In genomic region chr6:17727891-17728790, GRCm38 (mm10) we compare ENCODE assay signal across 17 mouse cellular contexts. TPM values are rescaled to one million over a fixed set of nuclear protein-coding genes. Genes with fewer than 3 reads are reported as not detected.
DNase-seq lines count a peak whose midpoint lies in the region; ATAC-seq and TF ChIP-seq lines count a peak whose summit lies in the region.
"Had no signal": no experiment of that assay in that cellular context is flagged by ENCODE, and none has a peak within 500 bp of the region (broad histone marks: within the 10 kb centered on the region; RNA-seq: fewer than 3 reads in every experiment).

No protein-coding gene starts in this region.

- no peak overlapping the region for H3K4me2 ChIP-seq in midbrain, embryonic 11.5 days
- H3K4me2 ChIP-seq in midbrain, embryonic 14.5 days (ENCODE audit: low read length) = no peak overlapping the region
- H3K4me2 ChIP-seq in liver, embryonic 14.5 days (ENCODE audit: low read depth) = no peak overlapping the region
- H3K4me2 ChIP-seq in neural tube, embryonic 15.5 days = no peak overlapping the region

- H3K9ac ChIP-seq in midbrain, embryonic 11.5 days (ENCODE audit: low read length) = no peak overlapping the region
- H3K9ac ChIP-seq in midbrain, embryonic 14.5 days (replicated peaks; ENCODE audit: low read length) = no peak overlapping the region
- H3K9ac ChIP-seq in liver, embryonic 14.5 days (replicated peaks) = no peak overlapping the region
- H3K9ac ChIP-seq in neural tube, embryonic 15.5 days (replicated peaks) = no peak overlapping the region

- H3K27me3 ChIP-seq in midbrain, embryonic 11.5 days (ENCODE audit: control insufficient read depth, insufficient read depth, low read length) = no peaks in the 10 kb centered on the region
- H3K27me3 ChIP-seq in midbrain, embryonic 14.5 days (ENCODE audit: control insufficient read depth, insufficient read depth, low read length) = no peaks in the 10 kb centered on the region
- no peaks in the 10 kb centered on the region for H3K27me3 ChIP-seq in limb, embryonic 10.5 days (ENCODE audit: low read depth, poor library complexity, severe bottlenecking)
- H3K27me3 ChIP-seq in liver, embryonic 14.5 days (ENCODE audit: control insufficient read depth, insufficient read depth, low read length) = no peaks in the 10 kb centered on the region
- no peaks in the 10 kb centered on the region for H3K27me3 ChIP-seq in embryonic facial prominence, embryonic 10.5 days (replicated peaks; ENCODE audit: low read depth, poor library complexity, severe bottlenecking)
- H3K27me3 ChIP-seq in neural tube, embryonic 15.5 days (replicated peaks) = no peaks in the 10 kb centered on the region

- WGBS in midbrain, embryonic 11.5 days = 82% methylated on average over 9 of the region's 9 CpGs
- 86% methylated on average over 9 of the region's 9 CpGs for WGBS in midbrain, embryonic 14.5 days
- WGBS in limb, embryonic 10.5 days = 81% methylated on average over 9 of the region's 9 CpGs
- 63% methylated on average over 9 of the region's 9 CpGs for WGBS in liver, embryonic 14.5 days (ENCODE audit: insufficient replicate concordance)
- WGBS in embryonic facial prominence, embryonic 10.5 days = 82% methylated on average over 9 of the region's 9 CpGs
- WGBS in neural tube, embryonic 15.5 days = 91% methylated on average over 9 of the region's 9 CpGs

- TF ChIP-seq EP300 in liver, embryonic 14.5 days (IDR thresholded peaks at IDR 0.05; ENCODE audit: low read depth) = no peak

- H3K4me1 ChIP-seq in midbrain, embryonic 11.5 days (ENCODE audit: control insufficient read depth, insufficient read depth, low read length) = no peaks in the 10 kb centered on the region
- no peaks in the 10 kb centered on the region for H3K4me1 ChIP-seq in midbrain, embryonic 14.5 days (ENCODE audit: control insufficient read depth, insufficient read depth, low read length)
- H3K4me1 ChIP-seq in limb, embryonic 10.5 days = peaks cover 28% of the 10 kb centered on the region
- H3K4me1 ChIP-seq in liver, embryonic 14.5 days (replicated peaks; ENCODE audit: control insufficient read depth in 2 of 2, insufficient read depth in 2 of 2, low read length in 1 of 2) = peaks cover 13 to 24% of the 10 kb centered on the region in 2 experiments
- peaks cover 12% of the 10 kb centered on the region for H3K4me1 ChIP-seq in embryonic facial prominence, embryonic 10.5 days
- no peaks in the 10 kb centered on the region for H3K4me1 ChIP-seq in neural tube, embryonic 15.5 days
- H3K4me1 ChIP-seq: hindbrain, embryonic 10.5 days had no signal

- H3K36me3 ChIP-seq in midbrain, embryonic 11.5 days (ENCODE audit: control insufficient read depth, insufficient read depth, low read length) = no peaks in the 10 kb centered on the region
- no peaks in the 10 kb centered on the region for H3K36me3 ChIP-seq in midbrain, embryonic 14.5 days (ENCODE audit: control insufficient read depth, insufficient read depth, low read length)
- no peaks in the 10 kb centered on the region for H3K36me3 ChIP-seq in limb, embryonic 10.5 days
- H3K36me3 ChIP-seq in liver, embryonic 14.5 days (replicated peaks; ENCODE audit: control insufficient read depth, insufficient read depth, low read depth) = no peaks in the 10 kb centered on the region
- H3K36me3 ChIP-seq in embryonic facial prominence, embryonic 10.5 days (replicated peaks) = no peaks in the 10 kb centered on the region
- H3K36me3 ChIP-seq in neural tube, embryonic 15.5 days = no peaks in the 10 kb centered on the region
- H3K36me3 ChIP-seq: forebrain, embryonic 10.5 days; hindbrain, embryonic 10.5 days; midbrain, embryonic 10.5 days had no signal

- no peak overlapping the region for H3K27ac ChIP-seq in midbrain, embryonic 11.5 days (ENCODE audit: low read depth, low read length)
- H3K27ac ChIP-seq in midbrain, embryonic 14.5 days (replicated peaks; ENCODE audit: low read depth, low read length) = no peak overlapping the region
- peak overlapping the region; percentile 46; the same call in 1 of the 2 replicates for H3K27ac ChIP-seq in limb, embryonic 10.5 days
- no peak overlapping the region for H3K27ac ChIP-seq in liver, embryonic 14.5 days
- no peak overlapping the region; the same call in 1 of the 2 replicates for H3K27ac ChIP-seq in embryonic facial prominence, embryonic 10.5 days (replicated peaks)
- no peak overlapping the region for H3K27ac ChIP-seq in neural tube, embryonic 15.5 days (replicated peaks)
- H3K27ac ChIP-seq: forebrain, embryonic 10.5 days; hindbrain, embryonic 10.5 days; midbrain, embryonic 10.5 days had no signal

- peak; percentile 69 for DNase-seq in midbrain, embryonic 11.5 days (ENCODE audit: low spot score, missing footprints)
- DNase-seq in midbrain, embryonic 14.5 days = no peak
- no peak for DNase-seq in limb, embryonic 10.5 days (ENCODE audit: low spot score)
- DNase-seq in liver, embryonic 14.5 days (ENCODE audit: low read depth in 3 of 3, low spot score in 3 of 3) = no peak
- no peak for DNase-seq in embryonic facial prominence, embryonic 10.5 days (ENCODE audit: low spot score)
- DNase-seq in frontal cortex, adult 2 months (ENCODE audit: extremely low spot score in 1 of 2, low spot score in 1 of 2) = no peak
- no peak for DNase-seq in frontal cortex, postnatal 36 days (ENCODE audit: low spot score in 2 of 2)
- DNase-seq: adrenal gland, postnatal 14 days; cerebellum, adult 11 months; cerebellum, postnatal 25 days; gastrocnemius, postnatal 14 days; lung, adult 18-20 months; lung, postnatal 14 days had no signal

- H3K4me3 ChIP-seq in midbrain, embryonic 11.5 days (ENCODE audit: low read depth, low read length) = no peak overlapping the region
- no peak overlapping the region for H3K4me3 ChIP-seq in midbrain, embryonic 14.5 days (replicated peaks; ENCODE audit: low read depth, low read length)
- H3K4me3 ChIP-seq in limb, embryonic 10.5 days = no peak overlapping the region
- no peak overlapping the region for H3K4me3 ChIP-seq in liver, embryonic 14.5 days (ENCODE audit: insufficient read depth in 1 of 2, low read depth in 2 of 2, low read length in 2 of 2)
- no peak overlapping the region for H3K4me3 ChIP-seq in embryonic facial prominence, embryonic 10.5 days
- H3K4me3 ChIP-seq in neural tube, embryonic 15.5 days (replicated peaks) = no peak overlapping the region
- H3K4me3 ChIP-seq: forebrain, embryonic 10.5 days; hindbrain, embryonic 10.5 days; midbrain, embryonic 10.5 days had no signal

- no peak for TF ChIP-seq CTCF in liver, embryonic 14.5 days (IDR thresholded peaks at IDR 0.05; ENCODE audit: low read depth)

- 0 out of 2 replicates have a peak, but pooled peaks have one; percentile 42 for ATAC-seq in midbrain, embryonic 11.5 days (ENCODE audit: low FRiP score)
- ATAC-seq in midbrain, embryonic 14.5 days (ENCODE audit: low FRiP score, low TSS enrichment) = no peak
- peak; percentile 47; the same call in 1 of the 2 replicates for ATAC-seq in liver, embryonic 14.5 days (ENCODE audit: insufficient read depth)
- ATAC-seq in neural tube, embryonic 15.5 days (ENCODE audit: low FRiP score) = no peak

- no peaks in the 10 kb centered on the region for H3K9me3 ChIP-seq in midbrain, embryonic 11.5 days (ENCODE audit: control insufficient read depth, low read length)
- H3K9me3 ChIP-seq in midbrain, embryonic 14.5 days (ENCODE audit: control insufficient read depth, low read length) = no peaks in the 10 kb centered on the region
- no peaks in the 10 kb centered on the region for H3K9me3 ChIP-seq in limb, embryonic 10.5 days (replicated peaks)
- no peaks in the 10 kb centered on the region for H3K9me3 ChIP-seq in liver, embryonic 14.5 days (ENCODE audit: control insufficient read depth, low read length)
- H3K9me3 ChIP-seq in embryonic facial prominence, embryonic 10.5 days = no peaks in the 10 kb centered on the region
- H3K9me3 ChIP-seq in neural tube, embryonic 15.5 days (replicated peaks) = no peaks in the 10 kb centered on the region
- H3K9me3 ChIP-seq: forebrain, embryonic 10.5 days; hindbrain, embryonic 10.5 days; midbrain, embryonic 10.5 days had no signal

RNA-seq across cellular contexts. Expression of gene St7, which starts 35.4 kb away (rescaled TPM):
- 36.6 and 38.6 TPM in 2 replicates for polyA plus RNA-seq in midbrain, embryonic 11.5 days (2014; fragmentation: Nextera tagmentation; extraction: Ambion mirVana)
- 61.4 TPM in 2 replicates for polyA plus RNA-seq in midbrain, embryonic 14.5 days (2014; fragmentation: Nextera tagmentation; extraction: Ambion mirVana)
- polyA plus RNA-seq in limb, embryonic 10.5 days (2016; fragmentation: Nextera tagmentation; extraction: Ambion mirVana) = 17.9 and 19.7 TPM in 2 replicates
- 6.7 and 7.9 TPM in 2 replicates for polyA plus RNA-seq in liver, embryonic 14.5 days (2012; rRNA removed)
- 8.9 and 9.4 TPM in 2 replicates for polyA plus RNA-seq in liver, embryonic 14.5 days (2014; fragmentation: Nextera tagmentation; extraction: Ambion mirVana)
- 19.0 and 21.7 TPM in 2 replicates for polyA plus RNA-seq in embryonic facial prominence, embryonic 10.5 days (2016; fragmentation: Nextera tagmentation; extraction: Ambion mirVana)
- 27.1 and 28.4 TPM in 2 replicates for polyA plus RNA-seq in frontal cortex, adult 2 months (2012; rRNA removed)
- polyA plus RNA-seq in neural tube, embryonic 15.5 days (2015; fragmentation: Nextera tagmentation; extraction: Ambion mirVana) = 53.8 and 59.2 TPM in 2 replicates

Comparison
In these comparisons a context has a peak if more than half of its experiments do, and no peak if none do; other contexts are left out.
1. ATAC-seq: peak in midbrain, embryonic 11.5 days (single experiment) and liver, embryonic 14.5 days (single experiment); none in midbrain, embryonic 14.5 days (single experiment) and neural tube, embryonic 15.5 days (single experiment).